Mouse (Mus musculus) lung, adult 2 months (tissue): Measurements from ENCODE around the gene Sin3b.

ENCODE experiments used
- CTCF ChIP-seq: fragments of 200-500 bp; IDR thresholded peaks from 2 replicates; pipeline ENCODE4 v1.5.1; 2011; ENCODE audit warnings: mild to moderate bottlenecking, low read length, control low read depth; ENCODE audit not compliant: insufficient read depth
- POLR2A ChIP-seq: fragments of 200-500 bp; IDR thresholded peaks from 2 replicates; pipeline ENCODE4 v1.6.1; 2011; ENCODE audit warnings: low read depth, mild to moderate bottlenecking, control low read depth, low read length, borderline replicate concordance; ENCODE audit errors: extremely low read depth

DNA sequence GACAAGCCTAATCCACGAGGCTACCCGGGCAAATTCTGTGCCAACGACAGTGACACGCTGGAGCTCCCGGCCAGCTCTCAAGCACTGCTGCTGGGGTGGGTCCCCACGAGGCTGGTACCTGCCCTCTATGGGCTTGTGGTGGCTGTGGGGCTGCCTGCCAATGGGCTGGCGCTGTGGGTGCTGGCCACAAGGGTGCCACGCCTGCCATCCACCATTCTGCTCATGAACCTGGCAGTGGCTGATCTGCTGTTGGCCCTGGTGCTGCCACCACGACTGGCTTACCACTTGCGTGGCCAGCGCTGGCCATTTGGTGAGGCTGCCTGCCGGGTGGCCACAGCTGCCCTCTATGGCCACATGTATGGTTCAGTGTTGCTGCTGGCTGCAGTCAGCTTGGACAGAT is 39.2 kb downstream of the Sin3b start:
- no peak for TF ChIP-seq CTCF
- no peak for TF ChIP-seq POLR2A
